Mouse (Mus musculus) embryonic fibroblast, embryonic 13.5 days (primary cell): ENCODE results near the gene Il6st. TPM values are rescaled to one million over a fixed set of nuclear protein-coding genes. Genes with fewer than 3 reads are reported as not detected.

Experiments used
- H3K27ac ChIP-seq: 2 replicates; pipeline ENCODE4 v1.5.1; 2012; ENCODE audit warnings: low read length, control low read depth, inconsistent platforms; ENCODE audit not compliant: insufficient read depth
- H3K4me1 ChIP-seq: 2 replicates; pipeline ENCODE4 v1.6.1; 2011; ENCODE audit warnings: low read length; ENCODE audit not compliant: control insufficient read depth, insufficient read depth
- H3K4me3 ChIP-seq: 2 replicates; pipeline ENCODE4 v1.5.1; 2011; ENCODE audit warnings: mild to moderate bottlenecking, control low read depth, low read length; ENCODE audit not compliant: insufficient read depth
- CTCF ChIP-seq: IDR thresholded peaks from 2 replicates; pipeline ENCODE4 v1.5.1; 2011; ENCODE audit warnings: mild to moderate bottlenecking, control low read depth, low read length, moderate library complexity, borderline replicate concordance; ENCODE audit not compliant: insufficient read depth
- POLR2A ChIP-seq: IDR thresholded peaks from 2 replicates; pipeline ENCODE4 v1.6.1; 2011; ENCODE audit warnings: low read depth, mild to moderate bottlenecking, control low read depth, low read length, moderate library complexity
- polyA plus RNA-seq: library from polyadenylated mRNA; stranded (reverse); fragments of >200 nt; gene quantifications from 2 replicates; pipeline ENCODE4 v1.2.4, GENCODE M21; 2011; ENCODE audit warnings: low read depth; ENCODE audit not compliant: missing spikeins, insufficient read length

The Il6st gene
- polyA plus RNA-seq, 1 experiment, result 515 TPM

DNA sequence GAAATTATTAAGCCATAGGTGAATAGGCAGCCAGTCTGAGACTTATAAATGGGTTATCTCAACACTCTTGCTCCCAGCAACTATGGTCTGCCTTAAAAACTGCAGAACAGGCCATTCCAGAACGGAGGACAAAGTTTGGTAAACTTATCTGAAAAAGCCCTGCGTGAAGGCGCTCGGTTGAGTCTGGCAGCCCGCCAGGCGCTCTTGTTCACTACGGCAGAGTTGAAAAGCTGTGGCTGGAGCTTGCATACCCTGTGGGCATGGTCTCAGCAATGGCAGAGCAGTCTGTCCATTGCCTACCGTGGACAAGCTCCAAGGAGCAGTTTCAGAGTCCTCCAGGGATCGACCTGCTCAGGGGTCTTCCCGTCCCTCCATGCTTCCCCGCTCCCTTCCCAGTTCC is 47.4 kb downstream of the Il6st start:
- H3K4me3 ChIP-seq, result no peak overlapping the region
- no peak for TF ChIP-seq POLR2A
- TF ChIP-seq CTCF, result no peak
- no peaks in the 10 kb centered on the region; the same call in 1 of the 2 replicates for H3K4me1 ChIP-seq
- H3K27ac ChIP-seq, result no peak overlapping the region

GRCm38 (mm10) chr13:112511810-112512209 is 47.9 kb downstream of the Il6st start:
- Histone ChIP-seq H3K4me1 (no peaks in the 10 kb centered on the region), H3K4me3 (no peak overlapping the region), H3K27ac (no peak overlapping the region)
- TF ChIP-seq CTCF, result no peak
- TF ChIP-seq POLR2A, result no peak

DNA sequence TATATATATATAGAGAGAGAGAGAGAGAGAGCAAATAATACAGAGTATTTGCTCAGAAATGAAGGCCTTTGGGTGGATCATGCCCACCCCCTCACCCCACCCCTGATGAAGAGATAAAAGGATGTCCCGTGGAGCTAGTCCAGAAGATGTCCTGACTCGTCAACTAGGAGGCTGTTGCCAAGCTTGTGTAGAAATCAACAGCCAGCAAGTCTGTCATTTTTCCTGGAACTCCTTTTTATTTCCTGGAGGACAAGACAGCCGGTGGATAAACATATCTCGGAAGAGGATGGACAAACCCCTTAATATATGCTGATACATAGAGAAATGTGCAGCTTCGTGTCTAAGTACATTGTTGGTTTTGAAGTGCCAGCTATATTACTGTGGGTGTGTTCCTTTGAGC is 49.0 kb downstream of the Il6st start:
- H3K27ac ChIP-seq, result no peak overlapping the region
- no peak for TF ChIP-seq POLR2A
- no peak for TF ChIP-seq CTCF
- no peaks in the 10 kb centered on the region for H3K4me1 ChIP-seq
- no peak overlapping the region for H3K4me3 ChIP-seq

DNA sequence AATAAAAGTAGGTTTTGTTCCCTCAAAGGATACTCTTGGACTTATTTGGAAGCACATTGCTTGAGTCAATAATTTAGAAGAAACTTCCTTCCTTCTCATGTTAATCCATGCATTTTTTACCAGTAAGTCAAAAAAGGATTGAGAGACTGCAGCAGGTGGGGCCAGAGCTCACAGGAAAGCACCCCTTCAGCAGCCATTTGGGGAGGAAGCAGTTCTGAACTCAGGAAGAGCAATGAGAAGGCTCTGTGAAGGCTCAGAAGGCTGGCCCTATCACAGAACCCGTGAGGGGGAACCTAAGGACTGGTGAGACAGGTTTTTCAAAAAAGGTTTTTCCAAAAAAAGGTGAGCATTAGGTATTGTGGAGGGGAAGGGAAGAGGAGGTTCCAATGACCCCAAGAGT is 50.7 kb downstream of the Il6st start:
- TF ChIP-seq CTCF (no peak), POLR2A (no peak)
- H3K27ac ChIP-seq, result no peak overlapping the region
- H3K4me3 ChIP-seq, result no peak overlapping the region
- no peaks in the 10 kb centered on the region for H3K4me1 ChIP-seq

- no peak overlapping the region for H3K27ac ChIP-seq
- no peak overlapping the region for H3K4me3 ChIP-seq
- TF ChIP-seq CTCF (no peak), POLR2A (no peak)
- H3K4me1 ChIP-seq, result no peaks in the 10 kb centered on the region
Observed at GRCm38 (mm10) chr13:112522261-112522660, 58.4 kb downstream of the Il6st start.

GRCm38 (mm10) chr13:112522896-112523295 is 59.0 kb downstream of the Il6st start:
- Histone ChIP-seq H3K4me3 (no peak overlapping the region), H3K27ac (no peak overlapping the region), H3K4me1 (no peaks in the 10 kb centered on the region)
- TF ChIP-seq POLR2A (no peak), CTCF (no peak)

- no peak overlapping the region for H3K4me3 ChIP-seq
- TF ChIP-seq CTCF, result no peak
- TF ChIP-seq POLR2A, result no peak
- H3K27ac ChIP-seq, result no peak overlapping the region
- no peaks in the 10 kb centered on the region for H3K4me1 ChIP-seq
Observed at GRCm38 (mm10) chr13:112523346-112523970, 59.6 kb downstream of the Il6st start.

GRCm38 (mm10) chr13:112527186-112527585 is 63.3 kb downstream of the Il6st start:
- Histone ChIP-seq H3K4me3 (no peak overlapping the region), H3K4me1 (no peaks in the 10 kb centered on the region), H3K27ac (no peak overlapping the region)
- TF ChIP-seq CTCF, result no peak
- no peak for TF ChIP-seq POLR2A

- H3K27ac ChIP-seq, result no peak overlapping the region
- no peaks in the 10 kb centered on the region for H3K4me1 ChIP-seq
- H3K4me3 ChIP-seq, result no peak overlapping the region
- TF ChIP-seq POLR2A (no peak), CTCF (peak; percentile 72; the same call in 1 of the 2 replicates)
Observed at GRCm38 (mm10) chr13:112529893-112530292, 66.0 kb downstream of the Il6st start.

DNA sequence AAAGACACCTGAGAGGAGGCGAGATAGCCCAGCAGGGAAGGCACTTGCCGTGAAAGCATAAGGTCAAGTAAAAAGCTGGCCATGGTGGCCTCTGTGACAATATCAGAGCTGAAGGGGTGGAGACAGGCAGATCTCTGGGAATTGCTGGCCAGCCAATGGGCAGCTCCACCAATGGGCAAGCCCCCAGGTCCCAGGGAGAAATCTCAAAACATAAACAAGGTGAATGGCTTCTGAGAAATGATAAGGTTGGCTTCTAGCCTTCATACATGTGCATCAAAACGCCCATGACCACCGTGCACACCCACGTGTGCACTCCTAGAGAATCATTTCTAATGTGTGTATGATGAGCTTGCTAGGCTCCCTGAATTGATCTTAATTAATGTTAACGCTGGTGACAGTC is 68.4 kb downstream of the Il6st start:
- TF ChIP-seq POLR2A (no peak), CTCF (no peak)
- Histone ChIP-seq H3K27ac (no peak overlapping the region), H3K4me3 (no peak overlapping the region), H3K4me1 (no peaks in the 10 kb centered on the region)
